Comparison of ENCODE assay signal across 8 mouse cellular contexts in genomic region chr2:114853715-114854530, GRCm38 (mm10).
DNase-seq lines count a peak whose midpoint lies in the region; ATAC-seq and TF ChIP-seq lines count a peak whose summit lies in the region.

No protein-coding gene starts in this region.

- H3K9me3 ChIP-seq in kidney, embryonic 14.5 days (ENCODE audit: control insufficient read depth, low read length) = no peaks in the 10 kb centered on the region
- H3K9me3 ChIP-seq in limb, embryonic 13.5 days = no peaks in the 10 kb centered on the region
- no peaks in the 10 kb centered on the region for H3K9me3 ChIP-seq in neural tube, embryonic 12.5 days

- no peak overlapping the region for H3K27ac ChIP-seq in thymus, adult 2 months (ENCODE audit: control insufficient read depth, insufficient read depth, low read length)
- no peak overlapping the region for H3K27ac ChIP-seq in kidney, embryonic 14.5 days (ENCODE audit: low read depth, low read length)
- no peak overlapping the region for H3K27ac ChIP-seq in limb, embryonic 13.5 days
- H3K27ac ChIP-seq in neural tube, embryonic 12.5 days = no peak overlapping the region

- no peaks in the 10 kb centered on the region for H3K36me3 ChIP-seq in thymus, adult 2 months (ENCODE audit: control insufficient read depth, insufficient read depth, low read length)
- H3K36me3 ChIP-seq in kidney, embryonic 14.5 days (ENCODE audit: control insufficient read depth, insufficient read depth, low read length) = no peaks in the 10 kb centered on the region
- H3K36me3 ChIP-seq in limb, embryonic 13.5 days = no peaks in the 10 kb centered on the region
- no peaks in the 10 kb centered on the region for H3K36me3 ChIP-seq in neural tube, embryonic 12.5 days

- no peak overlapping the region for H3K9ac ChIP-seq in kidney, embryonic 14.5 days (ENCODE audit: low read depth, low read length)
- no peak overlapping the region for H3K9ac ChIP-seq in limb, embryonic 13.5 days
- H3K9ac ChIP-seq in neural tube, embryonic 12.5 days = no peak overlapping the region

- no peak overlapping the region for H3K4me2 ChIP-seq in kidney, embryonic 14.5 days (replicated peaks; ENCODE audit: low read depth, low read length)
- H3K4me2 ChIP-seq in limb, embryonic 13.5 days (replicated peaks) = 0 out of 2 replicates have a peak overlapping the region, but pooled peaks have one; percentile 21
- H3K4me2 ChIP-seq in neural tube, embryonic 12.5 days (replicated peaks) = no peak overlapping the region

- peak; percentile 75 for ATAC-seq in granulocyte monocyte progenitor cell, adult 5-6 weeks (replicated peaks; ENCODE audit: poor library complexity, severe bottlenecking)
- peak; percentile 88 for ATAC-seq in kidney, embryonic 14.5 days (ENCODE audit: low FRiP score, low TSS enrichment)
- peak; percentile 81 for ATAC-seq in limb, embryonic 13.5 days (ENCODE audit: low FRiP score, low read depth)
- ATAC-seq in neural tube, embryonic 12.5 days (ENCODE audit: low FRiP score, low read depth) = peak; percentile 61

- H3K4me3 ChIP-seq in thymus, adult 2 months (ENCODE audit: control insufficient read depth, insufficient read depth, low read length) = no peak overlapping the region
- H3K4me3 ChIP-seq in kidney, embryonic 14.5 days (ENCODE audit: low read length) = no peak overlapping the region
- no peak overlapping the region for H3K4me3 ChIP-seq in limb, embryonic 13.5 days
- no peak overlapping the region for H3K4me3 ChIP-seq in neural tube, embryonic 12.5 days

- 60% methylated on average over 13 of the region's 13 CpGs for WGBS in thymus, adult 2 months
- 36% methylated on average over 13 of the region's 13 CpGs for WGBS in kidney, embryonic 14.5 days
- WGBS in limb, embryonic 13.5 days = 31% methylated on average over 13 of the region's 13 CpGs
- 46% methylated on average over 13 of the region's 13 CpGs for WGBS in neural tube, embryonic 12.5 days

- no peaks in the 10 kb centered on the region for H3K27me3 ChIP-seq in thymus, adult 2 months (ENCODE audit: control insufficient read depth, insufficient read depth, low read length)
- no peaks in the 10 kb centered on the region for H3K27me3 ChIP-seq in kidney, embryonic 14.5 days (ENCODE audit: control insufficient read depth, insufficient read depth, low read length)
- peaks cover 17% of the 10 kb centered on the region for H3K27me3 ChIP-seq in limb, embryonic 13.5 days
- no peaks in the 10 kb centered on the region for H3K27me3 ChIP-seq in neural tube, embryonic 12.5 days (replicated peaks)

- no peak for TF ChIP-seq POLR2A in thymus, adult 2 months (IDR thresholded peaks at IDR 0.05; ENCODE audit: control insufficient read depth, extremely low read depth, insufficient read depth, low read length, poor library complexity)

- DNase-seq in thymus, adult 2 months = peak; percentile 14
- no peak for DNase-seq in thymus, adult 18-20 months
- DNase-seq in embryo, embryonic 11.5 days (ENCODE audit: low read depth, low spot score) = peak; percentile 75
- peak; percentile 2 for DNase-seq in thymus, postnatal 25 days

- TF ChIP-seq CTCF in thymus, adult 2 months (IDR thresholded peaks at IDR 0.05; ENCODE audit: borderline replicate concordance, control insufficient read depth, extremely low read depth, insufficient read depth, low read length, poor library complexity) = no peak

- no peaks in the 10 kb centered on the region for H3K4me1 ChIP-seq in thymus, adult 2 months (replicated peaks; ENCODE audit: control insufficient read depth, insufficient read depth, low read length)
- no peaks in the 10 kb centered on the region for H3K4me1 ChIP-seq in kidney, embryonic 14.5 days (ENCODE audit: control insufficient read depth, insufficient read depth, low read length)
- H3K4me1 ChIP-seq in limb, embryonic 13.5 days = no peaks in the 10 kb centered on the region
- no peaks in the 10 kb centered on the region for H3K4me1 ChIP-seq in neural tube, embryonic 12.5 days

Comparison
In these comparisons a context has a peak if more than half of its experiments do, and no peak if none do; other contexts are left out.
1. DNase-seq: peak in thymus, adult 2 months (single experiment), embryo, embryonic 11.5 days (single experiment) and thymus, postnatal 25 days (single experiment); none in thymus, adult 18-20 months (0 of 2).
2. Peak in every context shown above with its lines, with median percentiles within 50 percentile points of each other: ATAC-seq.